In the genomic region with DNA sequence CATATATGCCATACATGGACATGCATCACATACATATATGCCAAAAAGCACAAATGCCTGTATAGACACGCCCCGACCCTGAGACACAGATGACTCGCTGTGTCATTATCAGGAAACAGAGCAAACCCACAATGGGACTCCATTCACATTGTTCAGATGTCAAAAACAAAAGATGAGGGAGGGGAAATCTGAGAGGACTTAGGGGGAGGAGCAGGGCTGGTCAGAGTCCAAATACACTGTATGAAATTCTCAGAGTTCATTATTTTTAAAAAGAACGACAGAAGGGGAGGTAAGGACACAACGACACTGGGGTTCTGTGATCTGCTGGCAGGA, we compare ENCODE assay signal across 22 mouse cellular contexts.
"Had no signal": no experiment of that assay in that cellular context is flagged by ENCODE, and none has a peak within 500 bp of the region (broad histone marks: within the 10 kb centered on the region; RNA-seq: fewer than 3 reads in every experiment).

No protein-coding gene starts in this region.

- ATAC-seq: liver, postnatal 0 days; lung, postnatal 0 days; midbrain, embryonic 15.5 days had no signal

- H3K9me3 ChIP-seq: limb, embryonic 12.5 days; limb, embryonic 15.5 days; midbrain, embryonic 15.5 days; neural tube, embryonic 13.5 days had no signal

- H3K27ac ChIP-seq: left cerebral cortex, adult 2 months; limb, embryonic 12.5 days; limb, embryonic 15.5 days; liver, embryonic 14.5 days; macrophage; midbrain, embryonic 12.5 days; midbrain, embryonic 15.5 days; neural tube, embryonic 13.5 days; stomach, postnatal 0 days had no signal

- H3K4me2 ChIP-seq: limb, embryonic 12.5 days; limb, embryonic 15.5 days; liver, embryonic 11.5 days; lung, embryonic 14.5 days; midbrain, embryonic 12.5 days; midbrain, embryonic 15.5 days; neural tube, embryonic 13.5 days had no signal

- H3K27me3 ChIP-seq: limb, embryonic 12.5 days; limb, embryonic 15.5 days; midbrain, embryonic 12.5 days; midbrain, embryonic 15.5 days; neural tube, embryonic 13.5 days had no signal

- DNase-seq: kidney, adult 9 months; kidney, postnatal 36 days; layer of hippocampus, postnatal 36 days; left cerebral cortex, postnatal 4 days; liver, postnatal 0 days; lung, embryonic 14.5 days; retina, postnatal 1 day; right cerebral cortex, postnatal 25 days; thymus, adult 2 months; thymus, postnatal 14 days; thymus, postnatal 4 days had no signal

- H3K4me3 ChIP-seq: left cerebral cortex, adult 2 months; limb, embryonic 12.5 days; limb, embryonic 15.5 days; midbrain, embryonic 12.5 days; midbrain, embryonic 15.5 days; neural tube, embryonic 13.5 days had no signal

- H3K36me3 ChIP-seq: limb, embryonic 12.5 days; limb, embryonic 15.5 days; midbrain, embryonic 12.5 days; midbrain, embryonic 15.5 days; neural tube, embryonic 13.5 days had no signal

- H3K4me1 ChIP-seq: limb, embryonic 15.5 days; midbrain, embryonic 12.5 days; midbrain, embryonic 15.5 days had no signal

- H3K9ac ChIP-seq: limb, embryonic 12.5 days; limb, embryonic 15.5 days; liver, embryonic 14.5 days; liver, postnatal 0 days; lung, embryonic 14.5 days; midbrain, embryonic 12.5 days; midbrain, embryonic 15.5 days; neural tube, embryonic 13.5 days had no signal
